Mouse (Mus musculus) kidney, adult 11 months (tissue): Measurements from ENCODE around the gene Stk24.
A peak's percentile ranks its signal among the peaks of the same experiment; 100 is the strongest.

ENCODE experiments used
- DNase-seq: peaks from one replicate; pipeline ENCODE4 v3.0.0; 2022

Stk24 gene

GRCm38 (mm10) chr14:121348256-121348655 is 31.6 kb downstream of the Stk24 start:
- peak; percentile 52 for DNase-seq

GRCm38 (mm10) chr14:121347134-121347533 is 32.7 kb downstream of the Stk24 start:
- peak; percentile 35 for DNase-seq

GRCm38 (mm10) chr14:121346654-121347053 is 33.2 kb downstream of the Stk24 start:
- peak; percentile 81 for DNase-seq

- no peak for DNase-seq
These were observed 33.8 kb downstream of the Stk24 start for GRCm38 (mm10) chr14:121346053-121346452.

GRCm38 (mm10) chr14:121344928-121345327 is 34.9 kb downstream of the Stk24 start:
- no peak for DNase-seq

- DNase-seq, result no peak
These were observed 36.9 kb downstream of the Stk24 start for GRCm38 (mm10) chr14:121342885-121343284.

GRCm38 (mm10) chr14:121339951-121340401 is 39.8 kb downstream of the Stk24 start:
- DNase-seq, result peak; percentile 83

- peak; percentile 42 for DNase-seq
These were observed 40.8 kb downstream of the Stk24 start for GRCm38 (mm10) chr14:121338819-121339573.

GRCm38 (mm10) chr14:121330090-121330408 is 49.8 kb downstream of the Stk24 start:
- no peak for DNase-seq

- DNase-seq, result no peak
These were observed 50.3 kb downstream of the Stk24 start for GRCm38 (mm10) chr14:121329401-121330089.

- DNase-seq, result no peak
These were observed 50.9 kb downstream of the Stk24 start for GRCm38 (mm10) chr14:121328878-121329277.

- no peak for DNase-seq
These were observed 53.4 kb downstream of the Stk24 start for GRCm38 (mm10) chr14:121326432-121326831.

GRCm38 (mm10) chr14:121324521-121325330 is 55.1 kb downstream of the Stk24 start:
- no peak for DNase-seq

- DNase-seq, result no peak
These were observed 57.2 kb downstream of the Stk24 start for GRCm38 (mm10) chr14:121322641-121323040.

GRCm38 (mm10) chr14:121322150-121322549 is 57.7 kb downstream of the Stk24 start:
- DNase-seq, result no peak

GRCm38 (mm10) chr14:121318382-121318781 is 61.4 kb downstream of the Stk24 start:
- DNase-seq, result no peak

- no peak for DNase-seq
These were observed 62.5 kb downstream of the Stk24 start for GRCm38 (mm10) chr14:121317312-121317671.

GRCm38 (mm10) chr14:121316631-121317311 is 63.0 kb downstream of the Stk24 start:
- DNase-seq, result no peak

- no peak for DNase-seq
These were observed 63.7 kb downstream of the Stk24 start for GRCm38 (mm10) chr14:121316136-121316535.

GRCm38 (mm10) chr14:121314934-121315333 is 64.9 kb downstream of the Stk24 start:
- no peak for DNase-seq

GRCm38 (mm10) chr14:121313283-121313682 is 66.5 kb downstream of the Stk24 start:
- DNase-seq, result no peak

GRCm38 (mm10) chr14:121311083-121311482 is 68.7 kb downstream of the Stk24 start:
- DNase-seq, result no peak
